Mouse (Mus musculus) testis, adult 2 months (tissue): Measurements from ENCODE around the gene Tcerg1l.

Experiments used
- CTCF ChIP-seq: fragments of 200-500 bp; IDR thresholded peaks from 2 replicates; pipeline ENCODE4 v1.5.1; 2012; ENCODE audit warnings: low read depth, mild to moderate bottlenecking, inconsistent platforms, low read length, moderate library complexity; ENCODE audit not compliant: control insufficient read depth, insufficient read depth, insufficient replicate concordance
- POLR2A ChIP-seq: fragments of 200-500 bp; IDR thresholded peaks from 2 replicates; pipeline ENCODE4 v1.6.1; 2012; ENCODE audit warnings: low read depth, mild to moderate bottlenecking, inconsistent platforms, low read length, moderate library complexity; ENCODE audit not compliant: control insufficient read depth

- TF ChIP-seq CTCF (no peak), POLR2A (no peak)
These were observed 16.0 kb upstream of the Tcerg1l start for GRCm38 (mm10) chr7:138413496-138413895.
